17 mouse cellular contexts compared by ENCODE assay signal in genomic region chr3:85480638-85481037, GRCm38 (mm10).
DNase-seq lines count a peak whose midpoint lies in the region; ATAC-seq and TF ChIP-seq lines count a peak whose summit lies in the region.
"Had no signal": no experiment of that assay in that cellular context is flagged by ENCODE, and none has a peak within 500 bp of the region (broad histone marks: within the 10 kb centered on the region; RNA-seq: fewer than 3 reads in every experiment).

No protein-coding gene starts in this region.

- ATAC-seq in CD4-positive, CD25-positive, alpha-beta regulatory T cell, adult 4 months: no peak

- H3K27me3 ChIP-seq in CH12.LX (replicated peaks): no peaks in the 10 kb centered on the region
- H3K27me3 ChIP-seq: embryonic facial prominence, embryonic 13.5 days; heart, embryonic 13.5 days; limb, embryonic 15.5 days had no signal

- TF ChIP-seq POLR2A in CH12.LX (IDR thresholded peaks at IDR 0.05; ENCODE audit: low read depth, low read length): no peak

- in situ Hi-C loops in CH12.LX (cut with MboI; ENCODE audit: low pct_ligation_motif_present, low pct_unique_long_range_greater_than_20kb, low sequenced_read_pairs): no loop called here

- intact Hi-C loops in left cerebral cortex, adult 2 months (cut with DNase I): no loop called here
- intact Hi-C loops in left cerebral cortex, postnatal 25 days (cut with DNase I): no loop called here

- H3K4me2 ChIP-seq in CH12.LX (ENCODE audit: insufficient read depth, low read depth, poor library complexity, severe bottlenecking): no peak overlapping the region
- H3K4me2 ChIP-seq: embryonic facial prominence, embryonic 13.5 days; heart, embryonic 13.5 days; limb, embryonic 15.5 days had no signal

- no peak overlapping the region for H3K9ac ChIP-seq in CH12.LX (ENCODE audit: insufficient read depth, low read depth)
- H3K9ac ChIP-seq: embryonic facial prominence, embryonic 13.5 days; heart, embryonic 13.5 days; limb, embryonic 15.5 days had no signal

- H3K36me3 ChIP-seq in CH12.LX (replicated peaks in 1 of 2; ENCODE audit: control insufficient read depth in 1 of 2, insufficient read depth in 1 of 2, low read length in 1 of 2): no peaks in the 10 kb centered on the region
- H3K36me3 ChIP-seq: embryonic facial prominence, embryonic 13.5 days; forebrain, embryonic 10.5 days; heart, embryonic 13.5 days; limb, embryonic 15.5 days; midbrain, embryonic 10.5 days had no signal

- peak; percentile 6 for DNase-seq in CD4-positive, CD25-positive, alpha-beta regulatory T cell, adult 2 months (ENCODE audit: low read depth, low spot score)
- no peak for DNase-seq in left cerebral cortex, adult 2 months (ENCODE audit: extremely low spot score in 1 of 2, low spot score in 2 of 2)
- DNase-seq in left cerebral cortex, postnatal 25 days (ENCODE audit: low spot score in 2 of 2): no peak
- DNase-seq in CH12.LX (ENCODE audit: extremely low read depth) (no peak), ZHBTc4 (ENCODE audit: low read depth, low spot score) (peak; percentile 56)
- DNase-seq in embryo, embryonic 11 days: no peak
- no peak for DNase-seq in frontal cortex, postnatal 14 days (ENCODE audit: low spot score in 2 of 2)
- DNase-seq: adrenal gland, postnatal 14 days; cerebellum, postnatal 36 days; kidney, adult 2 months; lung, postnatal 14 days had no signal

- TF ChIP-seq RAD21 in CH12.LX (IDR thresholded peaks at IDR 0.05; ENCODE audit: low read depth, low read length): no peak; the same call in 1 of the 2 replicates

- peak; percentile 40 for TF ChIP-seq CTCF in left cerebral cortex, adult 2 months (IDR thresholded peaks at IDR 0.05)
- peak; percentile 20 to 22; a peak in 2 of 4 replicates for TF ChIP-seq CTCF in CH12.LX (conservative IDR thresholded peaks at IDR 0.05 in 1 of 2, IDR thresholded peaks at IDR 0.05 in 1 of 2; ENCODE audit: low read depth in 2 of 2, low read length in 2 of 2)

- H3K4me1 ChIP-seq in CH12.LX (ENCODE audit: control insufficient read depth in 1 of 2, insufficient read depth in 2 of 2): peaks cover 3 to 7% of the 10 kb centered on the region in 2 experiments; a peak in 3 of 4 replicates
- H3K4me1 ChIP-seq: forebrain, embryonic 10.5 days; limb, embryonic 15.5 days had no signal

- no peaks in the 10 kb centered on the region for H3K79me2 ChIP-seq in CH12.LX (replicated peaks; ENCODE audit: control insufficient read depth, extremely low read depth, insufficient read depth, poor library complexity, severe bottlenecking)

- H3K4me3 ChIP-seq in left cerebral cortex, adult 2 months: no peak overlapping the region
- H3K4me3 ChIP-seq in CH12.LX (replicated peaks in 1 of 3; ENCODE audit: low read depth in 2 of 3, low read length in 2 of 3, poor library complexity in 1 of 3): no peak overlapping the region
- H3K4me3 ChIP-seq: embryonic facial prominence, embryonic 13.5 days; forebrain, embryonic 10.5 days; heart, embryonic 13.5 days; limb, embryonic 15.5 days; midbrain, embryonic 10.5 days had no signal

- dilution Hi-C loops in CH12.LX (cut with MboI; ENCODE audit: extremely low pct_ligation_motif_present, extremely low pct_unique_long_range_greater_than_20kb, low sequenced_read_pairs): no loop called here

- no peak for TF ChIP-seq EP300 in CH12.LX (IDR thresholded peaks at IDR 0.05; ENCODE audit: low read length)

- no peak overlapping the region for H3K27ac ChIP-seq in left cerebral cortex, adult 2 months
- H3K27ac ChIP-seq in CH12.LX (ENCODE audit: insufficient read depth, low read depth): no peak overlapping the region
- H3K27ac ChIP-seq: embryonic facial prominence, embryonic 13.5 days; forebrain, embryonic 10.5 days; heart, embryonic 13.5 days; limb, embryonic 15.5 days; midbrain, embryonic 10.5 days had no signal

- no peaks in the 10 kb centered on the region for H3K9me3 ChIP-seq in CH12.LX (replicated peaks; ENCODE audit: low read length)
- H3K9me3 ChIP-seq: limb, embryonic 15.5 days; midbrain, embryonic 10.5 days had no signal

TF ChIP-seq in CH12.LX, 34 proteins besides CTCF, POLR2A, EP300 and RAD21:
- TF ChIP-seq MAX (IDR thresholded peaks at IDR 0.05; ENCODE audit: low read length): no peak
- TF ChIP-seq SIN3A (IDR thresholded peaks at IDR 0.05; ENCODE audit: low read length): no peak
- TF ChIP-seq ZC3H11A (IDR thresholded peaks at IDR 0.05; ENCODE audit: low read depth, low read length): no peak
- no peak for TF ChIP-seq SMC3 (IDR thresholded peaks at IDR 0.05; ENCODE audit: low read depth, low read length)
- TF ChIP-seq ELF1 (IDR thresholded peaks at IDR 0.05; ENCODE audit: low read depth, low read length): no peak
- TF ChIP-seq CHD2 (IDR thresholded peaks at IDR 0.05; ENCODE audit: low read length): no peak
- no peak for TF ChIP-seq MAFK (IDR thresholded peaks at IDR 0.05; ENCODE audit: insufficient replicate concordance, low read length)

Comparison
In these comparisons a context has a peak if more than half of its experiments do, and no peak if none do; other contexts are left out.
1. DNase-seq: peak in CD4-positive, CD25-positive, alpha-beta regulatory T cell, adult 2 months (single experiment) and ZHBTc4 (single experiment); none in left cerebral cortex, adult 2 months (0 of 2), left cerebral cortex, postnatal 25 days (0 of 2), CH12.LX (single experiment), embryo, embryonic 11 days (single experiment) and frontal cortex, postnatal 14 days (0 of 2).